ENCODE assay signal across 16 mouse cellular contexts in genomic region chr2:91670038-91670437, GRCm38 (mm10).
"Had no signal": no experiment of that assay in that cellular context is flagged by ENCODE, and none has a peak within 500 bp of the region (broad histone marks: within the 10 kb centered on the region; RNA-seq: fewer than 3 reads in every experiment).

No protein-coding gene starts in this region.

- H3K4me1 ChIP-seq: hindbrain, embryonic 15.5 days; limb, embryonic 12.5 days; limb, embryonic 15.5 days; lung, embryonic 15.5 days had no signal

- H3K4me2 ChIP-seq: hindbrain, embryonic 15.5 days; limb, embryonic 12.5 days; limb, embryonic 15.5 days; liver, embryonic 11.5 days; lung, embryonic 15.5 days; midbrain, embryonic 11.5 days had no signal

- ATAC-seq: intestine, postnatal 0 days; liver, postnatal 0 days had no signal

- H3K27ac ChIP-seq: hindbrain, embryonic 15.5 days; limb, embryonic 12.5 days; limb, embryonic 15.5 days; liver, embryonic 14.5 days; lung, embryonic 15.5 days had no signal

- H3K27me3 ChIP-seq: hindbrain, embryonic 15.5 days; limb, embryonic 12.5 days; limb, embryonic 15.5 days; lung, embryonic 15.5 days had no signal

- H3K4me3 ChIP-seq: hindbrain, embryonic 15.5 days; limb, embryonic 12.5 days; limb, embryonic 15.5 days; lung, embryonic 15.5 days had no signal

- DNase-seq: layer of hippocampus, postnatal 36 days; left cerebral cortex, postnatal 4 days; liver, postnatal 0 days; lung, postnatal 14 days; midbrain, embryonic 14.5 days; right cerebral cortex, postnatal 4 days; thymus, adult 18-20 months; thymus, postnatal 36 days had no signal

- H3K9ac ChIP-seq: hindbrain, embryonic 15.5 days; limb, embryonic 12.5 days; limb, embryonic 15.5 days; liver, embryonic 14.5 days; liver, postnatal 0 days; lung, embryonic 15.5 days had no signal

- H3K9me3 ChIP-seq: hindbrain, embryonic 15.5 days; limb, embryonic 12.5 days; limb, embryonic 15.5 days; lung, embryonic 15.5 days had no signal
